ENCODE assay signal across 29 mouse cellular contexts in the genomic region with DNA sequence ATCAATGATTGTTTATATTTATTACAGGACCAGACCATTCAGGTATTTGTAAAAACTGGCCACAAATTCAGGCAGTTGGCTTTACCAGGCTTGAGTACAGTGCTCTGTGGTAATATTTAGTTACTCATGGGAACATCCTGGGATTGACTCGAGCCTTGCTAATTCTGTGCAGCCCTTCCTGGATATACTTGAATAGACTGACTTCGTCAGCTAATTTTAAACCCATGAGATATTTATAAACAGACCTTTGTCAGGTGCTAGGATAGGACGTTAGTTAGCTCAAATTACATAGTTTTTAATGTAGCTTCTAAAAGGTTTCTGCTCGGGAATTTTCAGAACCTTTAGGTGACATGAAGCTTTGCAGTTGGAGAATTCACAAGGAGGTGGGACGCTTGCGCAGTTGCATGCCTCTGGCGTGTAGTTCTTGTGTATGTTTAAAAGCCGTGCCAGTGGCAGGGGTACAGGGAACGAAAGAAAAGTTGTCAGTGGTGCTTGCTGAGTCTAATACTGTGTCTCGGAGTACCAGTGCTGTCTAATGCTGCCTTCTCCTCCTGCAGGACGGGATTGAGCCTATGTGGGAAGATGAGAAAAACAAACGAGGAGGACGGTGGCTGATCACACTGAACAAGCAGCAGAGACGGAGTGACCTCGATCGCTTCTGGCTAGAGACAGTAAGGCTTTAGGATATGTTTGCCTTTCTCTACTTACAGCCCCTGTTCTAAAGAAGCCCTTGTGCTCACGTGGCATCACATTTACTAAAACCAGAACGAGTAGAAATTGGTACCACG. TPM values are rescaled to one million over a fixed set of nuclear protein-coding genes. Genes with fewer than 3 reads are reported as not detected.
DNase-seq lines count a peak whose midpoint lies in the region; ATAC-seq and TF ChIP-seq lines count a peak whose summit lies in the region.
"Had no signal": no experiment of that assay in that cellular context is flagged by ENCODE, and none has a peak within 500 bp of the region (broad histone marks: within the 10 kb centered on the region; RNA-seq: fewer than 3 reads in every experiment).

No protein-coding gene starts in this region.

- H3K9me3 ChIP-seq in heart, embryonic 12.5 days (replicated peaks): no peaks in the 10 kb centered on the region
- H3K9me3 ChIP-seq in heart, postnatal 0 days (replicated peaks; ENCODE audit: control insufficient read depth, low read length): no peaks in the 10 kb centered on the region
- H3K9me3 ChIP-seq in hindbrain, embryonic 13.5 days: no peaks in the 10 kb centered on the region
- H3K9me3 ChIP-seq in kidney, embryonic 16.5 days (ENCODE audit: low read length): no peaks in the 10 kb centered on the region
- H3K9me3 ChIP-seq: embryonic facial prominence, embryonic 13.5 days; forebrain, embryonic 10.5 days; hindbrain, embryonic 10.5 days; limb, embryonic 13.5 days; lung, embryonic 15.5 days had no signal

- WGBS in heart, embryonic 12.5 days: 80% methylated on average over 19 of the region's 19 CpGs
- WGBS in heart, postnatal 0 days: 67% methylated on average over 19 of the region's 19 CpGs
- WGBS in hindbrain, embryonic 13.5 days: 93% methylated on average over 19 of the region's 19 CpGs
- WGBS in kidney, embryonic 16.5 days: 90% methylated on average over 19 of the region's 19 CpGs

- peak overlapping the region; percentile 66 for H3K4me3 ChIP-seq in gastrocnemius, adult 2 months
- H3K4me3 ChIP-seq in heart, embryonic 12.5 days: no peak overlapping the region
- H3K4me3 ChIP-seq in heart, postnatal 0 days (ENCODE audit: low read depth, low read length): no peak overlapping the region
- no peak overlapping the region for H3K4me3 ChIP-seq in hindbrain, embryonic 13.5 days
- no peak overlapping the region for H3K4me3 ChIP-seq in kidney, embryonic 16.5 days (ENCODE audit: low read length)
- H3K4me3 ChIP-seq: embryonic facial prominence, embryonic 13.5 days; forebrain, embryonic 10.5 days; hindbrain, embryonic 10.5 days; limb, embryonic 13.5 days; lung, embryonic 15.5 days had no signal

- peaks cover 6% of the 10 kb centered on the region; the same call in 1 of the 2 replicates for H3K4me1 ChIP-seq in heart, embryonic 12.5 days (replicated peaks)
- 0 out of 2 replicates have a peak, but pooled peaks cover 3% of the 10 kb centered on the region for H3K4me1 ChIP-seq in heart, postnatal 0 days (ENCODE audit: control insufficient read depth, insufficient read depth)
- H3K4me1 ChIP-seq in hindbrain, embryonic 13.5 days (replicated peaks): 0 out of 2 replicates have a peak, but pooled peaks cover 2% of the 10 kb centered on the region
- H3K4me1 ChIP-seq in kidney, embryonic 16.5 days (ENCODE audit: insufficient read depth, low read length): no peaks in the 10 kb centered on the region
- H3K4me1 ChIP-seq: embryonic facial prominence, embryonic 13.5 days; forebrain, embryonic 10.5 days; hindbrain, embryonic 10.5 days had no signal

- intact Hi-C loops in gastrocnemius, adult 2 months (cut with DNase I): loop anchor here (2.0 kb wide), 1 partner anchor 24 kb away; the partner anchor contains the start of gene Eif4e

- no peak for ATAC-seq in heart, embryonic 12.5 days (ENCODE audit: insufficient number of reproducible peaks, low FRiP score)
- ATAC-seq in heart, postnatal 0 days (ENCODE audit: insufficient read depth, low read depth): peak; percentile 79
- no peak for ATAC-seq in hindbrain, embryonic 13.5 days (ENCODE audit: low FRiP score)
- no peak for ATAC-seq in kidney, embryonic 16.5 days (ENCODE audit: low FRiP score, low TSS enrichment)
- ATAC-seq: forebrain, embryonic 16.5 days; hindbrain, embryonic 16.5 days; midbrain, embryonic 16.5 days had no signal

- no peak for TF ChIP-seq CTCF in gastrocnemius, adult 2 months (IDR thresholded peaks at IDR 0.05)
- TF ChIP-seq CTCF in heart, postnatal 0 days (IDR thresholded peaks at IDR 0.05; ENCODE audit: low read depth): no peak

- H3K27ac ChIP-seq in gastrocnemius, adult 2 months: peak overlapping the region; percentile 91
- H3K27ac ChIP-seq in heart, embryonic 12.5 days (ENCODE audit: poor library complexity, severe bottlenecking): no peak overlapping the region
- peak overlapping the region; percentile 48 for H3K27ac ChIP-seq in heart, postnatal 0 days (ENCODE audit: low read depth)
- H3K27ac ChIP-seq in hindbrain, embryonic 13.5 days: no peak overlapping the region
- H3K27ac ChIP-seq in kidney, embryonic 16.5 days (ENCODE audit: low read length): no peak overlapping the region
- H3K27ac ChIP-seq: embryonic facial prominence, embryonic 13.5 days; forebrain, embryonic 10.5 days; hindbrain, embryonic 10.5 days; limb, embryonic 13.5 days; lung, embryonic 15.5 days had no signal

- H3K27me3 ChIP-seq in heart, embryonic 12.5 days (replicated peaks): no peaks in the 10 kb centered on the region
- H3K27me3 ChIP-seq in heart, postnatal 0 days (ENCODE audit: control insufficient read depth, insufficient read depth, low read length): no peaks in the 10 kb centered on the region
- H3K27me3 ChIP-seq in hindbrain, embryonic 13.5 days: no peaks in the 10 kb centered on the region
- H3K27me3 ChIP-seq in kidney, embryonic 16.5 days (ENCODE audit: insufficient read depth, low read length): no peaks in the 10 kb centered on the region
- H3K27me3 ChIP-seq: embryonic facial prominence, embryonic 13.5 days; limb, embryonic 13.5 days; lung, embryonic 15.5 days had no signal

- H3K4me2 ChIP-seq in heart, embryonic 12.5 days: no peak overlapping the region
- H3K4me2 ChIP-seq in heart, postnatal 0 days (ENCODE audit: low read depth, low read length): peak overlapping the region; percentile 14
- no peak overlapping the region for H3K4me2 ChIP-seq in hindbrain, embryonic 13.5 days
- no peak overlapping the region for H3K4me2 ChIP-seq in kidney, embryonic 16.5 days (replicated peaks; ENCODE audit: low read depth, low read length)
- H3K4me2 ChIP-seq: embryonic facial prominence, embryonic 13.5 days; limb, embryonic 13.5 days; liver, embryonic 11.5 days; lung, embryonic 15.5 days; midbrain, embryonic 11.5 days had no signal

- H3K9ac ChIP-seq in heart, embryonic 12.5 days: no peak overlapping the region
- no peak overlapping the region for H3K9ac ChIP-seq in heart, postnatal 0 days (replicated peaks; ENCODE audit: low read depth, low read length)
- no peak overlapping the region for H3K9ac ChIP-seq in hindbrain, embryonic 13.5 days
- no peak overlapping the region for H3K9ac ChIP-seq in kidney, embryonic 16.5 days (replicated peaks; ENCODE audit: low read length)
- H3K9ac ChIP-seq: embryonic facial prominence, embryonic 13.5 days; limb, embryonic 13.5 days; lung, embryonic 15.5 days had no signal

- peaks cover 36% of the 10 kb centered on the region for H3K36me3 ChIP-seq in heart, embryonic 12.5 days
- peaks cover 30% of the 10 kb centered on the region for H3K36me3 ChIP-seq in heart, postnatal 0 days (replicated peaks; ENCODE audit: control insufficient read depth, insufficient read depth, low read length)
- peaks cover 35% of the 10 kb centered on the region for H3K36me3 ChIP-seq in hindbrain, embryonic 13.5 days
- H3K36me3 ChIP-seq in kidney, embryonic 16.5 days (ENCODE audit: insufficient read depth, low read length): peaks cover 25% of the 10 kb centered on the region

- no peak for TF ChIP-seq EP300 in heart, postnatal 0 days (IDR thresholded peaks at IDR 0.05; ENCODE audit: low read depth)

- DNase-seq in gastrocnemius, adult 2 months: peak; percentile 39
- no peak for DNase-seq in gastrocnemius, postnatal 25 days
- peak; percentile 40 to 48 for DNase-seq in heart, adult 9 months (ENCODE audit: low spot score in 2 of 2)
- DNase-seq in brain, adult 2 months (ENCODE audit: low read depth, low spot score): peak; percentile 25
- DNase-seq in heart, postnatal 0 days (ENCODE audit: low spot score): peak; percentile 51
- DNase-seq: adrenal gland, postnatal 14 days; cerebellum, adult 11-12 months; cerebellum, postnatal 10 days; kidney, adult 9 months; kidney, postnatal 14 days; layer of hippocampus, adult 9-11 months; lung, postnatal 36 days; right cerebral cortex, postnatal 25 days; spleen, adult 18-20 months; thymus, adult 18-20 months; thymus, postnatal 25 days had no signal

RNA-seq across cellular contexts. Expression of gene Eif4e, which starts 24.6 kb away (rescaled TPM):
- total RNA-seq in gastrocnemius, adult 2 months (2021): 100 to 1,000 TPM; 128 to 156 TPM
- 100 to 1,000 TPM; 109 to 113 TPM for total RNA-seq in gastrocnemius, postnatal 25 days (2021)
- 244 and 259 TPM in 2 replicates for polyA plus RNA-seq in heart, embryonic 12.5 days (2016; fragmentation: Nextera tagmentation; extraction: Ambion mirVana)
- 36.4 and 42.1 TPM in 2 replicates for total RNA-seq in heart, postnatal 0 days (2014; rRNA removed; ENCODE audit: low replicate concordance)
- 172 and 175 TPM in 2 replicates for polyA plus RNA-seq in heart, postnatal 0 days (2015; fragmentation: Nextera tagmentation; extraction: Ambion mirVana)
- polyA plus RNA-seq in hindbrain, embryonic 13.5 days (2015; fragmentation: Nextera tagmentation; extraction: Ambion mirVana): 317 and 323 TPM in 2 replicates
- 381 and 401 TPM in 2 replicates for polyA plus RNA-seq in kidney, embryonic 16.5 days (2015; fragmentation: Nextera tagmentation; extraction: Ambion mirVana)

Comparison
In these comparisons a context has a peak if more than half of its experiments do, and no peak if none do; other contexts are left out.
1. H3K27ac ChIP-seq: peak in gastrocnemius, adult 2 months (single experiment) and heart, postnatal 0 days (single experiment); none in heart, embryonic 12.5 days (single experiment), hindbrain, embryonic 13.5 days (single experiment) and kidney, embryonic 16.5 days (single experiment).